Mouse (Mus musculus) stomach, embryonic 14.5 days (tissue): Measurements from ENCODE around the gene Trp53bp1. TPM values are rescaled to one million over a fixed set of nuclear protein-coding genes. Genes with fewer than 3 reads are reported as not detected.

ENCODE experiments used
- ATAC-seq: fragments of 200-750 bp; cut with Nextera tagmentation; 2 replicates; pipeline ENCODE4 v1.8.0; 2017; ENCODE audit warnings: low read depth, moderate TSS enrichment; ENCODE audit not compliant: insufficient number of reproducible peaks, insufficient read depth, low FRiP score
- H3K27ac ChIP-seq: fragments of 300-500 bp; sonication (generic); 2 replicates; pipeline ENCODE4 v1.5.1; 2014; ENCODE audit warnings: mild to moderate bottlenecking, low read length, moderate library complexity, mixed read lengths
- H3K27me3 ChIP-seq: fragments of 300-500 bp; sonication (generic); 2 replicates; pipeline ENCODE4 v1.6.1; 2014; ENCODE audit warnings: low read length, control low read depth, mixed read lengths; ENCODE audit not compliant: control insufficient read depth, insufficient read depth
- H3K36me3 ChIP-seq: fragments of 300-500 bp; sonication (generic); 2 replicates; pipeline ENCODE4 v1.6.1; 2014; ENCODE audit warnings: mild to moderate bottlenecking, control low read depth, low read length, moderate library complexity, mixed read lengths; ENCODE audit not compliant: control insufficient read depth, insufficient read depth
- H3K4me1 ChIP-seq: fragments of 300-500 bp; sonication (generic); 2 replicates; pipeline ENCODE4 v1.6.1; 2014; ENCODE audit warnings: low read length, control low read depth, mixed read lengths; ENCODE audit not compliant: control insufficient read depth, insufficient read depth
- H3K4me2 ChIP-seq: fragments of 300-500 bp; sonication (generic); replicated peaks from 2 replicates; pipeline ENCODE4 v1.6.1; 2014; ENCODE audit warnings: low read depth, low read length, control low read depth
- H3K4me3 ChIP-seq: fragments of 300-500 bp; sonication (generic); 2 replicates; pipeline ENCODE4 v1.5.1; 2014; ENCODE audit warnings: low read depth, low read length, control low read depth
- H3K9ac ChIP-seq: fragments of 300-500 bp; sonication (generic); replicated peaks from 2 replicates; pipeline ENCODE4 v1.6.1; 2014; ENCODE audit warnings: low read depth, mild to moderate bottlenecking, control low read depth, low read length, moderate library complexity, mixed read lengths
- H3K9me3 ChIP-seq: fragments of 300-500 bp; sonication (generic); 2 replicates; pipeline ENCODE4 v1.6.1; 2016; ENCODE audit warnings: low read depth, low read length, control low read depth; ENCODE audit not compliant: control insufficient read depth
- WGBS: fragments of 180-500 bp; shearing (Covaris S2); extraction: QIAGEN DNeasy Blood & Tissue Kit; methylation state at CpG from one replicate; pipeline ENCODE4 v1.1.7; 2014; 5-methylcytosine and 5-hydroxymethylcytosine counted together
- polyA plus RNA-seq: library from polyadenylated mRNA; unstranded; fragments of >200 nt; fragmentation: Nextera tagmentation; extraction: Ambion mirVana; gene quantifications from 2 replicates; pipeline ENCODE4 v1.2.1, GENCODE M21; 2014

Trp53bp1 gene
- polyA plus RNA-seq, 1 experiment from 2014 or later: 86.0 TPM

DNA sequence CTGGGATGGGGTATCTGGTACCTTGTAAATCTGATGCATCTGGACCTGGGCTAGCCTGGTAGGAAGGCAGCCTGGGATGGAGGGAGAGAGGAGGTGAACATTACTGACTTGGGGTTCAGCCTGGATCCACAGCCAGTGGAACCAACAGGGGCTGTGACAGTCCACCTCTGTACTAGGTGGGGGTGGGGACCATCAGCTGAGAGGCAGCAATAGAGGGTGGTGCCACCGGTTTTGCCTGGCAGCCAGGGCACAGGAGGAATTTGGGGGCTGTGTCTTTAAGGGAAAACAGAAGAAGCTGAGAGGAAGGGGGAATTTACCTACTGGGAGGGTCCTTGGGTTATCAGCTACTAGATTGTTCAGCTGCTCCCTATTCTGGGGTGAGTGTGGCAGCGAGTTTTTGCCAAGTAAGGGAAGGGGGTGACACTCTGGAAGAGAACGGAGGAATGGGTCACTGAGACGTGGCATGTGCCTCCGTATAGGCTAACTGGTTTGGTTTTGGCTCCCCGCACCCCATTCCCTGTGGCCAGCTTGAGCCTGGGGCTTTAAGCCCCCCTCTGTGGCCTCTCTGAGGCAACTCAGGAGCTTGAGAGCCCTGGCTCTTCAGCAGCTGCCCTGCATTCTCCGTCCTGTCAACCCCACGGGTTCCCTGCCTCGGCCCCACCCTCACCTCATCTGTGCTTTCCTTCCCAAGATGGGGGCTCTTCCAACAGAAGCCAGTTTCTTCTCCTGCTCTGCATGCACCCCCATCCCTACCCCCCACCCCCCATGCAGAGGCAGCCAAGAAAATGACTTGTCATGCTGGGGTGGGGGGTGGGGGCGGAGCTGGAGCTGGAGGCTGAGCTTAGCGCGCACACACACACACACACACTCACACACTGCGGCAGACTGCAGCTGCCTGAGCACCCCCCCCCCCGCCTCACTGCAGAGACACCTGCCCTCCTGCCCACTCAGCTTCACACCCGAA is 24.7 kb upstream of the Trp53bp1 start:
- peak overlapping the region; percentile 51 for H3K4me3 ChIP-seq
- H3K27me3 ChIP-seq: no peaks in the 10 kb centered on the region

DNA sequence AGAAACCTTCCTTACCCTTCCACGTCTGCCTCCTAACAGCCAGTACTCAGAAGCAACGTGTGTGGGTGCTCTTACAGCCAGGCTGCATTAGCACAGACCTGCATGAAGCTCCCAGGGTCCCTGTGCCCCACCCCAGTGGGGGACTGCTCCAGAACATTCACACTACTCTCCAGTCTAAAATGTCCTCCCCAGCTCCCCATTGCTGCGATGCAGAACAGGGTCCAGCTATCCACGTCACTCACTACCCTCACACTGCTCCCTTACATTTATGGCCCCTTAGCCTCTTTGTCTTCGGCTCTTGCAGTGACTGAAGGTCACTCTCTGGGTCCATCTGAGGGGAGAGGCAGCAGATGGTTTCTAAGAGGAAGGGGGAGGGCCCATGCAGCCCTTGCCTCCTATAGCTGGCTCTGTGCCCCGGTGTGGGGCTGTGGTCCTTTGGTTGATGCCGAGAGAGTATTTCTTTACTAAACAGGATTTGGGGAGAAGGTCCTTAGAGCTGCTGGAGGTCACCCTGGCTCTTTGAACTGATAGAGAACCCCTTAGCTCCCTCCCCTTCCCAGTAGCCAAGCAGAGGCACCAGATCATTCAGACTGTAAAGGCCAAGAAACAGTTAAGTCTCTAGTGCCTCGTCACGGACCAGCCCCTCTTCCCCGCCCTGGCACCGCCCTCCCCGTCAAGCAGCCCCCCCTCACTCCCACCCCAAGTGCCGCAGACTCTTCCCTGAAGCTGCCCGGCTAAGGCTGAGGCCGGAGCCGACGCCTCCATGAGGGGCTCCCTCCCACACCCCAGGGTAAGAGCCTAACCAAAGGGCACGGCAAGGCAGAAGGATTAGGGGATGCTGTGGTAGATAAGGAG is 23.8 kb upstream of the Trp53bp1 start:
- H3K4me2 ChIP-seq: peak overlapping the region; percentile 46
- H3K27ac ChIP-seq: peak overlapping the region; percentile 53
- H3K4me3 ChIP-seq: peak overlapping the region; percentile 51
- peak overlapping the region; percentile 33 for H3K9ac ChIP-seq
- peaks cover 34% of the 10 kb centered on the region for H3K4me1 ChIP-seq
- ATAC-seq: peak; percentile 70
- no peaks in the 10 kb centered on the region; the same call in 1 of the 2 replicates for H3K36me3 ChIP-seq
- no peaks in the 10 kb centered on the region for H3K27me3 ChIP-seq
- 2% methylated on average over 18 of the region's 18 CpGs for WGBS
- H3K9me3 ChIP-seq: no peaks in the 10 kb centered on the region

More for the DNA sequence above, 24.7 kb upstream of the Trp53bp1 start:
- WGBS: 3% methylated on average over 15 of the region's 15 CpGs
- Histone ChIP-seq H3K4me2 (peak overlapping the region; percentile 46), H3K27ac (no peak overlapping the region; the same call in 1 of the 2 replicates), H3K9ac (peak overlapping the region; percentile 33), H3K4me1 (peaks cover 34% of the 10 kb centered on the region), H3K9me3 (no peaks in the 10 kb centered on the region), H3K36me3 (no peaks in the 10 kb centered on the region; the same call in 1 of the 2 replicates)
- ATAC-seq: peak; percentile 38

DNA sequence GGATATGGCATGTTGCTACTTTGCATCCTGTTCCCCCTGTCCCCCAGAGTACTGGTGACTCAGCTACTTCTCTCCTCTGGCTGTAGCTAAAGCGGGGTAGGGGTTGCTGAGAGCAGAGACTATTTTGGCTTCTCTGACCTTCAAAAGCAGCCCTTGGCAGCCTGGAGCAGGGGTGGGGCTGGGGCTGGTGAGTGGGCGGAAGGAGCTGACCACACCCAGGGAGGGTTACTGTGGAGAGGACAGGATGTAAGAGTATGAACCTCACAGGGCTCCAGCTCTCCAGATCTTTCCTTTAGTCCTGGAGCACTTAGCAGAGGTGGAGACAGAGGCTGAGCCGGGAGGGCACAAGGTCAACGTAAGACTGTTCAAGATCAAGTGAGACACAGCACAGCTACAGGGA is 23.0 kb upstream of the Trp53bp1 start:
- ATAC-seq: no peak
- Histone ChIP-seq H3K4me1 (peaks cover 36% of the 10 kb centered on the region), H3K36me3 (no peaks in the 10 kb centered on the region; the same call in 1 of the 2 replicates), H3K27ac (peak overlapping the region; percentile 53), H3K9me3 (no peaks in the 10 kb centered on the region), H3K9ac (no peak overlapping the region), H3K27me3 (0 out of 2 replicates have a peak, but pooled peaks cover 2% of the 10 kb centered on the region), H3K4me3 (no peak overlapping the region), H3K4me2 (peak overlapping the region; percentile 46)
- WGBS: 17% methylated on average over 4 of the region's 4 CpGs

DNA sequence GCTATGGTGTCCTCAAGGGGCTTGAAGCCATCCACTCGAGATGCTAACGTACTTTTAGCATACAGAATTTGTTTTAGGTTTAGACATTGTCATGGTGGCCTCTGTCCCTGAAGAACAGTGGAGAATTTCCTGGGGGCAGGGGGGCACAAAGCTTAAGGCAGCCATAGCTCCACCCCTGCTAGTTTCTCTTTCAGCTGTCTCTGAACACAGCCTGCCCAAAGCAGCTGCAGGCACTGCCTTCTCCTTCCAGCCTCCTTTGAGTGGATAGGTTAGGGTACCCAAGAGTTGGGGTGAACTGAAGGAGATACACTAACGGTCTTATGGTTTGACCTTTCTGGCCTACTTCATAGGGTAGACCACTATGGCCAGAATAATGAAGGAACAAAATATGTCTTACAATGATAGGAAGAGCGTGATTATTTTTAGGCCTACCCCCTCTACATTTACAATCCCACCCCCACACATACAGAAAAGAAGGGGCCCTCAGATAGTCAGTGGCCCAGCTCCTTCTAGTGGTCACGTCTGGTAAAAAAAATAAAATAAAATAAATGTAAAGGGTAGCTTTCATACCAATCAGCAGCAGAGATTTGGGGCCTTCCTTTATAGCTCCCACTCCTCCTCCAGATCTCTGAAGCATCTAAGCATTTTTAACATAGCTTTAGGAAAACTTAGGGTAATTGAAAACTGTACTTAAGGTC is 21.3 kb upstream of the Trp53bp1 start:
- no peak overlapping the region for H3K4me2 ChIP-seq
- peaks cover 30% of the 10 kb centered on the region for H3K4me1 ChIP-seq
- 0 out of 2 replicates have a peak, but pooled peaks cover 2% of the 10 kb centered on the region for H3K27me3 ChIP-seq
- no peak overlapping the region for H3K9ac ChIP-seq
- no peak for ATAC-seq
- 69% methylated on average over 5 of the region's 5 CpGs for WGBS
- no peak overlapping the region for H3K4me3 ChIP-seq
- H3K9me3 ChIP-seq: no peaks in the 10 kb centered on the region
- H3K36me3 ChIP-seq: no peaks in the 10 kb centered on the region
- H3K27ac ChIP-seq: no peak overlapping the region

DNA sequence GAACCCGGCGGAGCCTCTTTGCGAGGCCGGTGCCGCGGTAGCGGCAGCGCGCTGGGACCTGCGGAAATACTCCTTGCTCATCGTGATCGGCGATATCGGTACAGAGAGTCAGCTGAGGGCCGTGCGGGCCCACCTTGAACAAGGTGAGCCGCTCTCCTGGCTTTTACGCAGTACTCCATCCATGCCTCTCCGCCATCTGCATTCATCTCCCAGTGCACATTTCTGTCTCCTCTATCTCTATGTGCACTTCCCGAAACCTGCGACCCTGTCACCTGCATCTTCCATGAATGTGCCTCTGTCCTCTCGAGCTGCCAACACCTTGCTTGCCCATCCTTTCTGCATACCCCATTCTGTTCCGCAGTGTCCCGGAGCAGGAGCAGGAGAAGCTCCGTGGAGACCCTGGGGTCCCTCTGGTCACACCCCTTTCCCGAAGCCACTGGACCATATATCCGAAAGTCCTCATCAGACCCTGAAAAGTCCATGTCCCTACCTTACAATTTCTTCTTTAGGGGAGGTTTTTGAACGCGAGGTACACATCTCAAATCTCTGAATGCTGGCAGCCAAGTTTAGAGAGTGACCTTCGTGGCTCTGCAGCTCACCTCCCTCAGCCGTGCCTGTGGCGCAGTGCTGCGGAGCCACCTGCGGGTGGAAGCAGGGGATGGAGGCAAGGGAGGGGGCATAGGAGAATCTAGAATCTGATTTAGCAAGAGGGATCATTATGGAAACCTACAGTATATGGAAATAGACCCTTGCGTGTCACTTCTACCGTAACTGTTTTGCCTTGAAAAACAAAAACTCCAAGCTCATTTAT is 18.7 kb upstream of the Trp53bp1 start:
- Histone ChIP-seq H3K4me1 (peaks cover 15% of the 10 kb centered on the region; the same call in 1 of the 2 replicates), H3K27ac (no peak overlapping the region), H3K9me3 (no peaks in the 10 kb centered on the region), H3K36me3 (no peaks in the 10 kb centered on the region), H3K27me3 (0 out of 2 replicates have a peak, but pooled peaks cover 2% of the 10 kb centered on the region), H3K4me3 (peak overlapping the region; percentile 48), H3K9ac (no peak overlapping the region; the same call in 1 of the 2 replicates), H3K4me2 (peak overlapping the region; percentile 72)
- ATAC-seq: peak; percentile 7; the same call in 1 of the 2 replicates
- WGBS: 5% methylated on average over 36 of the region's 36 CpGs

DNA sequence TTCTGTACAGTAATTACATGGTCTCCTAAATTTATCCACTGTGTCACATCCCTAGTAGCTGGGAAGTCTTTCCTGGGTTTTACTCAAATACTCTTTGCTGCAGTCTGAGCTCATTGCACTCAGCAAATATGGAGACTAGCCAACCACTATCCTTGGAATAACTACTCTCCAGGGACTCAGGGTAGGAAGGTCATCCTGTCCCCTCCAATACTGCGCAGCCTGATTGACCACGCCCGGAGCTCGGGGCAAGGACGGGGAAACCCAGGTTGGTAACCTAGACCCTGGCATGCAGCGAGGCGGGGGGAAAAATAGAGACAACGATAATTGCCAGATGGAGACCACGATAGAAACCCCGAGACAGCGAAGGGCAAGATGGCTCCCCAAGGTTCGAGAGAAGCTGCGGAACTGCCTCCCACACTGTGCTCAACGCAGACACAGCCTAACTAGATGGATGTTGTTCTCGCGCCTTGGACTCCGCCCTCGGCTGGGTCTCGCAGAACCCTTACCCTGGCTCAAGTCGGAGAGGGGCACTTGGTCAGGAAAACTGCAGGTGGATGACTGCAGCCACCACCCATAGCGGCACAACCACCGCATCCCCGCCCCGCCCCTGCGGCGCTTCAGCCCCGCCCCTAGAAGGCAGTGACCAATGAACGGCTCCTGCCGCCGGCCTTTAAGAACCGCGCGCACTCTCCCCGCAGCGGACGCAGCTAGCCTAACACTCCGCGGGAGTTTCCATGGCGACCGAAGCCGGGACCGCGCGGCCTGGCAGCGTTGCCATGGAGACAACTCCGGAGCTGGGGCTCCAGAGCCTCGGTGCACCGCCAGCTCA is 17.9 kb upstream of the Trp53bp1 start, which contains the start of gene Map1a:
TSS of gene Map1a (plus strand) at position 700 of the 829 bp plus-strand sequence.
- Histone ChIP-seq H3K4me3 (peak within 1 kb of the TSS; percentile 48), H3K9me3 (no peaks in the 10 kb centered on the region), H3K27me3 (0 out of 2 replicates have a peak, but pooled peaks cover 2% of the 10 kb centered on the region), H3K4me2 (peak within 1 kb of the TSS; percentile 72), H3K27ac (no peak within 1 kb of the TSS), H3K9ac (no peak within 1 kb of the TSS; the same call in 1 of the 2 replicates), H3K36me3 (no peaks in the 10 kb centered on the region), H3K4me1 (peaks cover 8% of the 10 kb centered on the region; the same call in 1 of the 2 replicates)
- WGBS: 1% methylated on average over 48 of the region's 48 CpGs
- ATAC-seq: peak; percentile 97

DNA sequence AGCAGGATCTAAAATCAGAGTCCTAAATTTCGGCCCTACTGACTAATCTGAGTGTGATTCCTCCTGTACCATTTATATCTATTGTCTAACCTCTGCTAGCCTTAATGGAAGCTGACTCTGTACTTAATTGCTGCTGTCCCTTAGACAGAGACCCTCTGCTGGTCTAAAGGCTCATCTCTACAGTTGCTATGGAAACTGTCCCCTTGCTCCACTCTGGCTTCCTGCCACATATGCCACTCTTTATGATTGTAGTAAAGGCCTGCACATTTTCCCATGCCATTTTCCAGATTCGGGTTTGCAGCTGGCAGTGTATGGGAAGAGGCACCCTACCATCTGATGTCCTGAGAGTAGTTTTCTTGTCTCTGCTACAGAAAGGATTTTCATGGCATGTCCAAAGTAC is 16.6 kb upstream of the Trp53bp1 start:
- H3K4me3 ChIP-seq: no peak overlapping the region
- ATAC-seq: no peak
- H3K27me3 ChIP-seq: 0 out of 2 replicates have a peak, but pooled peaks cover 2% of the 10 kb centered on the region
- H3K36me3 ChIP-seq: no peaks in the 10 kb centered on the region
- H3K4me2 ChIP-seq: no peak overlapping the region
- 68% methylated on average over 2 of the region's 2 CpGs for whole genome bisulfite sequencing
- H3K4me1 ChIP-seq: peaks cover 2% of the 10 kb centered on the region; the same call in 1 of the 2 replicates
- no peak overlapping the region for H3K27ac ChIP-seq
- H3K9ac ChIP-seq: no peak overlapping the region
- no peaks in the 10 kb centered on the region for H3K9me3 ChIP-seq
